18 mouse cellular contexts compared by ENCODE assay signal in genomic region chr10:80697393-80697787, GRCm38 (mm10). TPM values are rescaled to one million over a fixed set of nuclear protein-coding genes. Genes with fewer than 3 reads are reported as not detected.
DNase-seq lines count a peak whose midpoint lies in the region; ATAC-seq and TF ChIP-seq lines count a peak whose summit lies in the region.
"Had no signal": no experiment of that assay in that cellular context is flagged by ENCODE, and none has a peak within 500 bp of the region (broad histone marks: within the 10 kb centered on the region; RNA-seq: fewer than 3 reads in every experiment).

No protein-coding gene starts in this region.

- no peaks in the 10 kb centered on the region for H3K27me3 ChIP-seq in heart, embryonic 13.5 days (replicated peaks)
- H3K27me3 ChIP-seq in liver, embryonic 12.5 days (replicated peaks): no peaks in the 10 kb centered on the region
- no peaks in the 10 kb centered on the region for H3K27me3 ChIP-seq in midbrain, postnatal 0 days (ENCODE audit: insufficient read depth, low read length)
- H3K27me3 ChIP-seq: forebrain, embryonic 15.5 days; neural tube, embryonic 12.5 days had no signal

- ATAC-seq in heart, embryonic 13.5 days (ENCODE audit: extremely low read depth, insufficient number of reproducible peaks, low FRiP score, low TSS enrichment): no peak
- no peak for ATAC-seq in liver, embryonic 12.5 days
- ATAC-seq in midbrain, postnatal 0 days (ENCODE audit: low FRiP score): no peak
- ATAC-seq: forebrain, embryonic 15.5 days; hindbrain, postnatal 0 days had no signal

- H3K4me1 ChIP-seq in heart, embryonic 13.5 days: peaks cover 69% of the 10 kb centered on the region
- peaks cover 91% of the 10 kb centered on the region for H3K4me1 ChIP-seq in liver, embryonic 12.5 days
- H3K4me1 ChIP-seq in midbrain, postnatal 0 days (ENCODE audit: insufficient read depth, low read length): peaks cover 5% of the 10 kb centered on the region; the same call in 1 of the 2 replicates

- 90% methylated on average over 8 of the region's 8 CpGs for WGBS in heart, embryonic 13.5 days
- 63% methylated on average over 8 of the region's 8 CpGs for WGBS in liver, embryonic 12.5 days (ENCODE audit: insufficient replicate concordance)
- 88% methylated on average over 8 of the region's 8 CpGs for WGBS in midbrain, postnatal 0 days

- H3K36me3 ChIP-seq in heart, embryonic 13.5 days: peaks cover 39% of the 10 kb centered on the region
- H3K36me3 ChIP-seq in liver, embryonic 12.5 days: peaks cover 34% of the 10 kb centered on the region
- H3K36me3 ChIP-seq in midbrain, postnatal 0 days (ENCODE audit: insufficient read depth, low read length): peaks cover 5% of the 10 kb centered on the region

- H3K4me3 ChIP-seq in heart, embryonic 13.5 days: no peak overlapping the region
- H3K4me3 ChIP-seq in liver, embryonic 12.5 days: peak overlapping the region; percentile 44
- no peak overlapping the region for H3K4me3 ChIP-seq in midbrain, postnatal 0 days (ENCODE audit: low read depth, low read length)
- H3K4me3 ChIP-seq: forebrain, embryonic 15.5 days; neural tube, embryonic 12.5 days had no signal

- H3K4me2 ChIP-seq in heart, embryonic 13.5 days: peak overlapping the region; percentile 24
- H3K4me2 ChIP-seq in liver, embryonic 12.5 days: peak overlapping the region; percentile 96
- H3K4me2 ChIP-seq in midbrain, postnatal 0 days (ENCODE audit: low read depth, low read length, poor library complexity, severe bottlenecking): no peak overlapping the region
- H3K4me2 ChIP-seq: forebrain, embryonic 15.5 days; neural tube, embryonic 12.5 days had no signal

- H3K9ac ChIP-seq in heart, embryonic 13.5 days: no peak overlapping the region
- H3K9ac ChIP-seq in liver, embryonic 12.5 days: peak overlapping the region; percentile 69
- no peak overlapping the region for H3K9ac ChIP-seq in midbrain, postnatal 0 days (replicated peaks; ENCODE audit: low read length, poor library complexity, severe bottlenecking)
- H3K9ac ChIP-seq: forebrain, embryonic 15.5 days; neural tube, embryonic 12.5 days had no signal

- H3K27ac ChIP-seq in heart, embryonic 13.5 days (replicated peaks): no peak overlapping the region
- peak overlapping the region; percentile 97 for H3K27ac ChIP-seq in liver, embryonic 12.5 days
- H3K27ac ChIP-seq in midbrain, postnatal 0 days (ENCODE audit: low read depth, low read length): no peak overlapping the region
- H3K27ac ChIP-seq: forebrain, embryonic 15.5 days; hindbrain, postnatal 0 days; neural tube, embryonic 12.5 days had no signal

- no peak for TF ChIP-seq CTCF in midbrain, postnatal 0 days (IDR thresholded peaks at IDR 0.05)

- DNase-seq in heart, postnatal 4 days: no peak
- DNase-seq in thymus, postnatal 14 days: peak; percentile 20
- DNase-seq in thymus, adult 18-20 months: no peak
- DNase-seq in midbrain, postnatal 0 days (ENCODE audit: low spot score): no peak
- no peak for DNase-seq in layer of hippocampus, adult 9-11 months
- DNase-seq: adrenal gland, postnatal 14 days; cerebellum, adult 9-10 months; gastrocnemius, postnatal 36 days; heart, postnatal 14 days; kidney, adult 18-20 months; kidney, postnatal 25 days; lung, postnatal 14 days; spleen, adult 18-20 months had no signal

- no peaks in the 10 kb centered on the region for H3K9me3 ChIP-seq in heart, embryonic 13.5 days
- H3K9me3 ChIP-seq in liver, embryonic 12.5 days (replicated peaks): no peaks in the 10 kb centered on the region
- no peaks in the 10 kb centered on the region for H3K9me3 ChIP-seq in midbrain, postnatal 0 days (ENCODE audit: low read length)
- H3K9me3 ChIP-seq: forebrain, embryonic 15.5 days; neural tube, embryonic 12.5 days had no signal

RNA-seq across cellular contexts. Expression of gene Mob3a, which starts 4.4 kb away (rescaled TPM):
- polyA plus RNA-seq in heart, embryonic 13.5 days (2015; fragmentation: Nextera tagmentation; extraction: Ambion mirVana): 26.0 and 27.2 TPM in 2 replicates
- total RNA-seq in heart, postnatal 4 days (2021): 10 to 100 TPM; 12.5 to 13.0 TPM
- 43.9 and 45.3 TPM in 2 replicates for polyA plus RNA-seq in liver, embryonic 12.5 days (2016; fragmentation: Nextera tagmentation; extraction: Ambion mirVana)
- 66.6 and 75.1 TPM in 2 replicates for total RNA-seq in midbrain, postnatal 0 days (2014; rRNA removed)
- polyA plus RNA-seq in midbrain, postnatal 0 days (2015; fragmentation: Nextera tagmentation; extraction: Ambion mirVana): 44.9 and 48.5 TPM in 2 replicates

RNA-seq across cellular contexts. Expression of gene Izumo4, which starts 4.6 kb away (rescaled TPM):
- polyA plus RNA-seq in heart, embryonic 13.5 days (2015; fragmentation: Nextera tagmentation; extraction: Ambion mirVana): 12.7 and 13.5 TPM in 2 replicates
- total RNA-seq in heart, postnatal 4 days (2021): 1 to 10 TPM; 3.2 to 4.6 TPM
- polyA plus RNA-seq in liver, embryonic 12.5 days (2016; fragmentation: Nextera tagmentation; extraction: Ambion mirVana): 10.1 and 10.6 TPM in 2 replicates
- 26.3 and 48.0 TPM in 2 replicates for total RNA-seq in midbrain, postnatal 0 days (2014; rRNA removed)
- 44.0 and 47.4 TPM in 2 replicates for polyA plus RNA-seq in midbrain, postnatal 0 days (2015; fragmentation: Nextera tagmentation; extraction: Ambion mirVana)

RNA-seq across cellular contexts. Expression of gene Mknk2, which starts 19.5 kb away (rescaled TPM):
- polyA plus RNA-seq in heart, embryonic 13.5 days (2015; fragmentation: Nextera tagmentation; extraction: Ambion mirVana): 78.2 and 78.7 TPM in 2 replicates
- total RNA-seq in heart, postnatal 4 days (2021): 100 to 1,000 TPM; 105 TPM
- polyA plus RNA-seq in liver, embryonic 12.5 days (2016; fragmentation: Nextera tagmentation; extraction: Ambion mirVana): 124 and 125 TPM in 2 replicates
- total RNA-seq in midbrain, postnatal 0 days (2014; rRNA removed): 74.6 and 74.7 TPM in 2 replicates
- polyA plus RNA-seq in midbrain, postnatal 0 days (2015; fragmentation: Nextera tagmentation; extraction: Ambion mirVana): 35.3 and 36.0 TPM in 2 replicates

RNA-seq across cellular contexts. Expression of gene Btbd2, which starts 40.5 kb away (rescaled TPM):
- 50.9 and 53.7 TPM in 2 replicates for polyA plus RNA-seq in heart, embryonic 13.5 days (2015; fragmentation: Nextera tagmentation; extraction: Ambion mirVana)
- 10 to 100 TPM; 42.2 to 42.4 TPM for total RNA-seq in heart, postnatal 4 days (2021)
- 26.0 and 27.3 TPM in 2 replicates for polyA plus RNA-seq in liver, embryonic 12.5 days (2016; fragmentation: Nextera tagmentation; extraction: Ambion mirVana)
- total RNA-seq in midbrain, postnatal 0 days (2014; rRNA removed): 168 and 215 TPM in 2 replicates
- 71.6 and 80.4 TPM in 2 replicates for polyA plus RNA-seq in midbrain, postnatal 0 days (2015; fragmentation: Nextera tagmentation; extraction: Ambion mirVana)

RNA-seq across cellular contexts. Expression of gene Ap3d1, which starts 44.7 kb away (rescaled TPM):
- polyA plus RNA-seq in heart, embryonic 13.5 days (2015; fragmentation: Nextera tagmentation; extraction: Ambion mirVana): 44.0 and 46.4 TPM in 2 replicates
- 10 to 100 TPM; 47.8 to 53.8 TPM for total RNA-seq in heart, postnatal 4 days (2021)
- polyA plus RNA-seq in liver, embryonic 12.5 days (2016; fragmentation: Nextera tagmentation; extraction: Ambion mirVana): 36.5 and 38.2 TPM in 2 replicates
- 182 and 183 TPM in 2 replicates for total RNA-seq in midbrain, postnatal 0 days (2014; rRNA removed)
- polyA plus RNA-seq in midbrain, postnatal 0 days (2015; fragmentation: Nextera tagmentation; extraction: Ambion mirVana): 95.4 and 105 TPM in 2 replicates
